8 mouse cellular contexts compared by ENCODE assay signal in the genomic region with DNA sequence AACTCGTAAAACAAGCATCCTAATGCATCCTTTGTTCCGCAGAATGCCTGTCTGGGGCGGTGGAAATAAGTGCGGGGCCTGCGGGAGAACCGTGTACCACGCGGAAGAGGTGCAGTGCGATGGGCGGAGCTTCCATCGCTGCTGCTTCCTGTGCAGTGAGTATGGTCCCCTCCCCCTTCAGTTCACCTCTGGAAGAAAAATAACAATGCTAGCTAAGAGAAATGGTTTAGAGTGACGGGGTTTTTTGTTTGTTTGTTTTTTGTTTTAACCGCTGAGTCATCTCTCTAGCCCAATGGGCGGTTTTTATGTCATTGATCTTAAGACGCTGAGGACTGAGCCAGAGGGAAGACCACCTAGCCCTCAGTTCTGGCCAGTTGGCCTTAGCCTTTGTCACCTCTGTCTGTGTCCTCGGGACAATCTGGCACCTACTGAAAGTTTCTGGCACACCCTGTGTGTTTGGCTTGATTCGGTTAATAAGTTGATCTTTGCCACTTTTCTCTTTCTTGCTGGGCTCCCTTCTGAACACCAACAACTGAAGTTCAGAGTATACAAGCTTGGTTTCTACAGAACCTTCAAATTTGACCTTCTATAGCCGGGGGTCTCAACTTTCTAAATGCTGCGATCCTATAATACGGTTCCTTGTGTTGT. TPM values are rescaled to one million over a fixed set of nuclear protein-coding genes. Genes with fewer than 3 reads are reported as not detected.
DNase-seq lines count a peak whose midpoint lies in the region; ATAC-seq and TF ChIP-seq lines count a peak whose summit lies in the region.

No protein-coding gene starts in this region.

- intact Hi-C loops in gastrocnemius, adult 2 months (cut with DNase I), result no loop called here

- H3K4me1 ChIP-seq in hindbrain, embryonic 10.5 days (replicated peaks), result peaks cover 38% of the 10 kb centered on the region
- H3K4me1 ChIP-seq in liver, embryonic 13.5 days (replicated peaks), result peaks cover 7% of the 10 kb centered on the region; the same call in 1 of the 2 replicates

- DNase-seq in gastrocnemius, adult 2 months, result peak; percentile 24
- DNase-seq in gastrocnemius, adult 18-20 months (ENCODE audit: low spot score), result no peak
- DNase-seq in hindbrain, embryonic 10.5 days (ENCODE audit: low spot score), result no peak
- no peak for DNase-seq in liver, embryonic 13.5 days
- DNase-seq in neural tube, embryonic 10.5 days (ENCODE audit: extremely low spot score, low spot score), result peak; percentile 29
- DNase-seq in adrenal gland, postnatal 36 days, result no peak

- no peaks in the 10 kb centered on the region for H3K27me3 ChIP-seq in hindbrain, embryonic 10.5 days (ENCODE audit: insufficient read depth, poor library complexity, severe bottlenecking)
- no peaks in the 10 kb centered on the region for H3K27me3 ChIP-seq in liver, embryonic 13.5 days

- WGBS in hindbrain, embryonic 10.5 days, result 59% methylated on average over 20 of the region's 20 CpGs
- WGBS in liver, embryonic 13.5 days (ENCODE audit: insufficient replicate concordance), result 51% methylated on average over 20 of the region's 20 CpGs

- H3K27ac ChIP-seq in gastrocnemius, adult 2 months, result peak overlapping the region; percentile 53
- H3K27ac ChIP-seq in hindbrain, embryonic 10.5 days, result peak overlapping the region; percentile 82
- no peak overlapping the region for H3K27ac ChIP-seq in liver, embryonic 13.5 days

- peak; percentile 97 for ATAC-seq in activated CD4-positive, CD25-positive, alpha-beta regulatory T cell, adult 4 months
- ATAC-seq in liver, embryonic 13.5 days (ENCODE audit: low read depth), result peak; percentile 69; the same call in 1 of the 2 replicates
- ATAC-seq in cerebellum, adult (ENCODE audit: insufficient number of reproducible peaks, low FRiP score, low TSS enrichment), result no peak

- H3K9me3 ChIP-seq in hindbrain, embryonic 10.5 days, result no peaks in the 10 kb centered on the region
- H3K9me3 ChIP-seq in liver, embryonic 13.5 days (replicated peaks), result no peaks in the 10 kb centered on the region

- no peak overlapping the region; the same call in 1 of the 2 replicates for H3K9ac ChIP-seq in liver, embryonic 13.5 days

- peak overlapping the region; percentile 54 for H3K4me2 ChIP-seq in liver, embryonic 13.5 days

- H3K36me3 ChIP-seq in hindbrain, embryonic 10.5 days, result peaks cover 17% of the 10 kb centered on the region
- no peaks in the 10 kb centered on the region for H3K36me3 ChIP-seq in liver, embryonic 13.5 days

- no peak for TF ChIP-seq CTCF in gastrocnemius, adult 2 months (IDR thresholded peaks at IDR 0.05)

- peak overlapping the region; percentile 63 for H3K4me3 ChIP-seq in gastrocnemius, adult 2 months
- peak overlapping the region; percentile 37 for H3K4me3 ChIP-seq in hindbrain, embryonic 10.5 days
- H3K4me3 ChIP-seq in liver, embryonic 13.5 days (replicated peaks), result peak overlapping the region; percentile 30

RNA-seq across cellular contexts. Expression of gene Csrp2, which starts 12.4 kb away (rescaled TPM):
- total RNA-seq in gastrocnemius, adult 2 months (2021), result 1 to 10 TPM; 4.1 to 6.2 TPM
- 1 to 10 TPM; 5.5 to 6.4 TPM for total RNA-seq in gastrocnemius, adult 18-20 months (2021)
- polyA plus RNA-seq in activated CD4-positive, CD25-positive, alpha-beta regulatory T cell, adult 4 months (2017; shearing (Covaris generic)), result 1 to 10 TPM; 4.2 to 7.8 TPM
- polyA plus RNA-seq in hindbrain, embryonic 10.5 days (2016; fragmentation: Nextera tagmentation; extraction: Ambion mirVana), result 185 and 198 TPM in 2 replicates
- polyA plus RNA-seq in liver, embryonic 13.5 days (2015; fragmentation: Nextera tagmentation; extraction: Ambion mirVana), result 19.7 and 21.6 TPM in 2 replicates
- total RNA-seq in adrenal gland, postnatal 36 days (2021), result 100 to 1,000 TPM; 188 to 212 TPM

Comparison
In these comparisons a context has a peak if more than half of its experiments do, and no peak if none do; other contexts are left out.
1. DNase-seq: peak in gastrocnemius, adult 2 months (single experiment) and neural tube, embryonic 10.5 days (single experiment); none in gastrocnemius, adult 18-20 months (single experiment), hindbrain, embryonic 10.5 days (single experiment), liver, embryonic 13.5 days (single experiment) and adrenal gland, postnatal 36 days (0 of 2).
2. RNA of gene Csrp2, which starts 12.4 kb away (total RNA-seq): 188 to 212 TPM in adrenal gland, postnatal 36 days; 5.5 to 6.4 TPM in gastrocnemius, adult 18-20 months and 4.1 to 6.2 TPM in gastrocnemius, adult 2 months; every median in the first group is over 10 times any median in the second.
3. Peak in every context shown above with its lines, with median percentiles within 50 percentile points of each other: H3K4me3 ChIP-seq.